Comparison of ENCODE assay signal across 4 mouse cellular contexts in genomic region chr13:102944516-102944915, GRCm38 (mm10).
"Had no signal": no experiment of that assay in that cellular context is flagged by ENCODE, and none has a peak within 500 bp of the region (broad histone marks: within the 10 kb centered on the region; RNA-seq: fewer than 3 reads in every experiment).

No protein-coding gene starts in this region.

- DNase-seq: left cerebral cortex, postnatal 4 days; lung, adult 18-20 months; right cerebral cortex, postnatal 25 days; thymus, postnatal 4 days had no signal
